Mouse (Mus musculus) spleen, postnatal 4 days (tissue): ENCODE data around the gene Ttc22.

Source experiments
- DNase-seq, 2 experiments: peaks; one replicate each; pipeline ENCODE4 v3.0.0; 2022; ENCODE audit warnings: low spot score in 2 of 2

Ttc22 gene

DNA sequence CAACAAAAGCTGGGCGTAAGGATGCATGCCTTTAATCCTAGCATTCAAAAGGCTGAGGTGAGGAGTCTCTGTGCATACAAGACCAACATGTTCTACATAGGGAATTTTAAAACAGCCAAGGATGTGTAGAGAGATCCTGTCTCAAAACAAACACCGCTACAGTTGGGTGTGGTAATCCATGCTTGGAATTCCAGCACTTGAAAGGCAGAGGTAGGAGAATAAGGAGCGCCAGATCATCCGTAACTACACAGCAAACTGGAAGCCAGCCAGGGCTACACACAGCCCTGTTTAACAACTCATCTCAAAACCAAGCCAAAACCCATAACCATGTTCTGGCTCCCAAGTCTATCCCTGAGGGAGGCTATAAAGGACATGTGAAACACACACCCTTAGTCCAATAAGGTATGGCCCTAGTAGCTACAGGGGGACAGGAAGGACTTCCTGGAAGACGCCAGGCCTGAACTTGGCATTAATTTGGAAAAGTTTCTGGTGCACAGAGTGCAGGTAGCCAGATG, 41.8 kb downstream of the Ttc22 start:
- no peak for DNase-seq

DNA sequence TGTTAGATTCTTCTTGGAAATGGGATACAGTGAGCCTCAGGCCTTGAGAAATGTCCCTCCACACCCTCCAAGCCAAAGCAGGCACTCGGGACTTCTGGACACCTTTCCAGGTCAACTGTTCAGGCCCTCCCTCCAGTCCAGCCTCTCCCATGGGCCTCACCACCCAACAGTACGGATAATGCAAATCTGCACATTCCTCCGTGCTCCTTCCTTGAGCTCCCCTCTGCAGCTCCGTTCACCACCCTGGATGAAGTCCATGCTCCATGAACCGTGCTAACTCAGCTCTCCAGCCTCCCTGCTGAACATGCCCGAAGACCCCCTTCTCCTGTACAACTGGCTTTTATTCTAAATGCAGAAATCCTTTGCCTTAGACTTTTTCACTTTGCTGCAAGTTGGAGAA, 42.5 kb downstream of the Ttc22 start:
- DNase-seq = no peak

DNA sequence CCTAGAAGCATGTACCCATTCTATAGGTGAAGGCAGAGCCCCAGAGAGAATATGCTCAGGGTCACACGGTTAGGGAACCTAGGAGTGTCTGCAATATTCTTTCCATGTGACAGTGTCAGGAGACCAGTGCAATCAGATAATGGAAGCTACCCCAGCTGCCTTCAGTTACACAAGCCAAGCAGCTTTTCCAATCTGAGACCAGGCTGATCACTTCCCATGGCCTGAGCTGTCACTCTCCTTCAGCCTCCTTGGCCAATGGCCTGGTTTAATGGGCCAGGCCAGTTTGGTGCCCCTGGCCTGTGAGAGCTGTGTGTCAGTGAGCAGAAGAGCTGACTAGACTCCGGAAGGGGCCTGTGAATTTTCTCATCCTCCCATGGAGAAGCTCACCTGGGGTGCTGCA, 43.0 kb downstream of the Ttc22 start:
- no peak for DNase-seq

DNA sequence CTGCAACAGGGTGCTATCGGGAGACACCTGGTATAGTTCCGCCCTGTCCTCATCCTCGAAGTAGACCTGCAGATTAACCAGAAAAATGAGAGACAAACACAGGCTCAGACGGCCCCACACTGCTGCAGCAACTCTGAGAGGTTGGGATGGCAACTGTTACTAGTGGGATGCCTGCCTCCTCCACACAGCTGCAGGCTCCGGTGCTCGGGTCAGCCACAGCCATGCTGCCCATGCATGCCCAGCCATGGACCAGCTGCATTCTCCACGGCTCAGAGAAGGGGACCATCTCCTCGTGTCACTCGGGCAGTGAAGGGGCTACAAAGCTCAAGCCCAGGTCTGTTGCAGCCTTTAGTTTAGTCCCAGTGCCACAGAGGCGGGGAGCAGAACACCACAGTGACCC, 43.4 kb downstream of the Ttc22 start:
- DNase-seq = no peak

DNA sequence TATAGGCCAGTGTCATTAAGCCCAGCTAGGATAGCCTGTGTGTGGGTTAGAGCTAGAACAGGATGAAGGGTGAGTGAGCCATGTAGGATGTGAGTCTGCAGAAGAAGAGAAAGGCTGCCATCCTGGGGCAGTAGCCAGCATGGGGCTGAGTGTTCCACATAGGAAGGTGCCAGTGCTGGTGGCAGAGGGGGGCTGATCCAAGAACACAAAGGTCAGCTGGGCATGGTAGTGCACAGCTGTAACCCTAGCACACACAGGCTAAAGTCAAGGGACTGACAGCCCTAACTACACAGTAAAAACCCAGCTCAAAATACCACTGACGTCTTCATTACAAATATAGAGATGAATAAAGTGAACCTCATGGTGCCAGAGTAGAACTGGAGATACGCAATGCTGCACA, 44.3 kb downstream of the Ttc22 start:
- DNase-seq = no peak

DNA sequence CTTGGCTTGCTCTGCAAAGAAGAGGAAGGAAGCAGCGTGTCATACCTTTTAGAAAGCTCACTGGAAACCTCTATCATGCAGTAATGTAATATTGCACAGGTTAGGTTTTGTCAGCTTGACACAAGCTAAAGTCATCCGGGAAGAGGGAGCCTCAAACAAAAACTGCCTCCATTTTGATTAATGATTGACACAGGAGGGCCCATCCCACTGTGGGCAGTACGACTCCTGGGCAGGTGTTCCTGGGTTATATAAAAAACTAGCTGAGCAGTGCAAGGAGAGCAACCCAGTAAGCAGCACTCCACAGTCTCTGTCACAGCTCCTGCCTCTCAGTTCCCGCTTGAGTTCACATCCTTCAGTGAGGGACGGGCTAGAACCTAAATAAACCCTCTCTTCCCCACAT, 54.5 kb downstream of the Ttc22 start:
- no peak for DNase-seq

DNA sequence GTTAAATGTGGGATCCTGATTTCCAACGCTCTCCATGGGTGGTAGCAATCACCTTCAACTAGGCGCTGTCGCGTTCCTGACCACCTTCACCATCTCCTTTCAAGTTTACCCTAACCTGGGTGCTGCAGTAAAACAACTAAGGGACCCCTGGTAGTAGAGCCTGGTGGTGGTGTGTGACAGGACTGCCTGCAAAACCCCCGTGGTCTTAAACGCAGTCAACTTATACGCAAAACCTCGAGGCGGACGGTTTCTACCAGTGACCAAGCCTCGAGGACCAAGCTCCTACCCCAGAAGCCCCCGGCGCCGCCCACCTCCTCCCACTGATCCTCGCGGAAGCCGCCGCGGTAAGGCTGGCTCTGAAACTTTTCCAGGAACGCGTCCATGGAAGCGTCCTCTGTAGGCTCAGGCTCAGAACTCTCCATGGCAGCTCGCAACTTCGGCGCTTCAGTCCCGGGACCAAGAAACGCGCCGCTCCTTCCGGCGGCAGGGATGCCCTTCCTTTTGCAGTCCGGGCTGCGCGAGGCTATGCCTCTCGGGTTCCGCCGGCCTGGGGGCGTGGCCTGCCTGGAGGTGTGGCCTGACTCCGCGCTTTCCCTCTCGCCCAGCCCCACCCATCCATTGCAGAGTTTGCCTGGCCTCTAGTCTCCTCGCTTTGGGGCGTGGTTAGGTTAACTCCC, 56.3 kb downstream of the Ttc22 start, which contains the start of gene Ttc4:
Gene Ttc4 (minus strand): TSS at position 503 of the 677 bp plus-strand sequence.
- DNase-seq = peak; percentile 93 to 97

DNA sequence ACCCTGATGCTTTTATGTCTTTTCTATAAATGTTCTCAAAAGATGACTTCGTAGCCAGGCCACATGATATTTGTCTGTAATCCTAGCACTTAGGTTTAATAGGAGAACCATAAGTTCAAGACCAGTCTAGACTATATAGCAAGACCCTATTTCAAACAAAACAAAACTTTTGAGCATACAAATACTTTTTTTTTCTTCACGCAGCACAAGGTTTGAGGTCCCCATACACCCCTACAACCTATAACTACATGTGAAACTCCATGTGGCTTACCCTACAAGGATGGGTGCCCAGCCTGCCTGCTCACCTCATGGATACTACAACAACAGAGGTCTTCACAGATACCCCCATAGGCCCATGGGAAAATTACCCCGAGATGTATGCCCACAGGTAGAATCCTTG, 56.9 kb downstream of the Ttc22 start:
- no peak for DNase-seq

DNA sequence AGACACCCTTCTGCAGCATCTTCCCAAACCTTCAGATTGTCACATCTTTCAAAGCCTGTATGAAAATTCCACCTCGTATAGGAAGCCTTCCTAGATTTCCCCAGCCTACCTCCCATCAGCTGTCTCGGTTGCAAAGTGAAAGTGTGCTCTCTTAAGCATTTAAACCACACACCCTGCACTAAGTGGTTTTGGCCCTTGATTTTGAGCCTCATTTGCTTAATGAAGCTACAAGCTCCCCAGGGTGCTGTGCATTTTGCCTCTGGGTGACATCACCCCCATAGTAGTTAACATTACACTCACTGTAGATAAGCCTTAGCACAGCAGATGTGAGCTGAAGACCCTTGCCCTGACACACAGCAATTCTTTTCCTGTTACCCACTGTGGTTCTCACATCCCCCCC, 58.7 kb downstream of the Ttc22 start:
- DNase-seq = no peak

DNA sequence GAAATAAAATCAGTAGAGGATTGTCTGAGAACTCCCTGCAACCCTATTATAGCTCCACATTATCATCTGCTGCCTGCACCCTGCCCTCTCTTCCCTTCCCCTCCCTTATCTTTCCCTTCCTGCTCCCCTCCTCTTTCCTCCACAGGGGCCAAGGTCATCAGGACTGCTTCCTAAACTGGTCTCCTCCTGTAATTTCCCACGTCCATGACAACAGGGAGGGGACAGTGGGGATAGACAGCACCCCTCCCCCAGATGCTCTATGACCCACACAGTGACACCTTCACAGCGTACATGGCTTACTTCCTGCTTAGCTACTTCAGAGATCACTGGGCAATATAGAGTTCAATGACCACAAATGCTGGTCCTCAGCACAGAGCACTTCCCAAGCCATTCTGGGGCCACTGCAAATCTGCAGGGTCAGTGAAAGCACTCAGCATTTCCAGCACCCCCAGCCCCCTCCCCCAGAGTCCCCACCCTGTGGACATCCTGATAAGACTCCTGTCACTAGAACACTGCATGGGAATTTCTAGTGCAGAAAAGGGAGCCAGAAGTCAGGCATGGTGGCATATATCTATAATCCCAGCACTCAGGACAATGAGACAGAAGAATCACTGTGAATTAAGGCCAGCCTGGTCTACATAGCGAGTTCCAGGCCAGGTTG, 66.5 kb downstream of the Ttc22 start:
- DNase-seq = no peak
